Mouse (Mus musculus) gastrocnemius, adult 8-10 months (tissue): Measurements from ENCODE around the gene H2-DMb1. TPM values are rescaled to one million over a fixed set of nuclear protein-coding genes. Genes with fewer than 3 reads are reported as not detected.

Source experiments
- DNase-seq, 2 experiments: peaks; one replicate each; pipeline ENCODE4 v3.0.0; 2022; ENCODE audit warnings: low spot score in 2 of 2
- total RNA-seq, 4 experiments: library from RNA; stranded (reverse); gene quantifications; 2 replicates each; pipeline ENCODE4 v1.2.4; 2022

H2-DMb1 gene
- total RNA-seq, 4 experiments from 2014 or later, result 0.19 to 0.81 TPM; not detected in 2

DNA sequence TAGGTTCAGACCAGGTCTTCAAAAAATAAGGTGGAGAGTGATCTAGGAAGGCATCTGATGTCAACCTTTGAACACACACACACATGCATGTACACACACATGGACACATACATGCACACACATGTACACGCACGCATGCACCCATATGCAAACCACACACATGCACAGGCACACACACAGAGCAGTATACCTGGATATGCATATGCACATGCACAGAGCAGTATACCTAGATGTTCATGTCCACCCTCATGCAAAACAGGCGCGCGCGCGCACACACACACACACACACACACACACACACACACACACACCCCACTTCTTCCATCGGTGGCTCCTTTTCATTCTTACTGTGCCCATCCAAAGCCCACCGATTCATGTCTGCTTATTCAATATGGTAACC is 55.0 kb downstream of the H2-DMb1 start:
- DNase-seq, result peak in 1 of 2 experiments; percentile 2

DNA sequence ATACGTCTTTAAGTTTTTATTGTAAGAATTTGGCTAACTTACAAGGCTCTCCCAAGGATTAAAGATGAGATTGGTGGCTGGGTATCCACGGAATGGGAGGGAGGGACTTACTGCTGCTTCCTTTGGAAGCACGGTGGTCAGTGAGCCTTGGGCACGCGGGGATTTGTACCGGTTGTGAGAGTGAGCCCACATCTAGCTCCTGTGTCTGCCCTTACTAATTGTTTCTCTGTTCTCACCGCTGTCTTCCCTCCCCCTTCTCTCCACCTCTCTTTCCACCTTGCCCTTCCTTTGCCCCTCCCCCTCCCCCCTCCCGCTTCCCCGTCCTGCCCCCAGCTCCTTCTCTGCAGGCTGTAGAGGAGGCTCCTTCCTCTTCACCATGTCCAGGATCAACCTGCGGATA is 55.5 kb downstream of the H2-DMb1 start:
- DNase-seq, result peak in 1 of 2 experiments; percentile 1

DNA sequence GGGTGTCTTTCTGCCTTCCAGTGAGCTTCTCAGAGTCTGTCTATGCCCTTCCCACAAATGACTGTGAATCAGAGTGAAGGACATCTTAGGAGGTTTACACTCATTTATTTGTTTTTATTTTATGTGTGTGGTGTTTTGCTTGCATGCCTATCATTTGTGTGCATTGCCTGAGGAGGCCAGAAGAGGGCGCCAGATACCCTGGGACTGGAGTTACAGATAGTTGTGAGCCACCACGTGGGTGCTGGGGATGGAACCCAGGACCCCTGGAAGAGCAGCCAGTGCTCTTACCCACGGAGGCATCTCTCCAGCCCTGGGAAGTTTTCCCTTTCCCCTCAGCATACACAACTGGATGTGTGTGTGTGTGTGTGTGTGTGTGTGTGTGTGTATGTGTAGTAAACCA is 56.8 kb downstream of the H2-DMb1 start:
- no peak for DNase-seq

Other genes with a start within 250 kb of the H2-DMb1 start
- gene Platr17, start 247.9 kb upstream of the H2-DMb1 start, total RNA-seq, result not detected
- gene Daxx, start 243.7 kb upstream of the H2-DMb1 start, total RNA-seq, result 10 to 100 TPM; 14.1 to 18.5 (median 16.1) TPM
- 10 to 100 TPM; 35.3 to 41.1 (median 38.3) TPM for gene Tapbp, start 237.2 kb upstream of the H2-DMb1 start, total RNA-seq
- gene Zbtb22, start 237.2 kb upstream of the H2-DMb1 start, total RNA-seq, result 10 to 100 TPM; 14.5 to 18.7 (median 17.1) TPM
- 10 to 100 TPM; 20.3 to 26.3 (median 23.6) TPM for gene Rgl2, start 223.5 kb upstream of the H2-DMb1 start, total RNA-seq
- 10 to 100 TPM; 56.4 to 69.1 (median 64.0) TPM for gene Pfdn6, start 212.7 kb upstream of the H2-DMb1 start, total RNA-seq
- 10 to 100 TPM in 1 of 4 experiments, 1 to 10 TPM in 3; 7.8 to 11.5 (median 8.7) TPM for gene Wdr46, start 212.4 kb upstream of the H2-DMb1 start, total RNA-seq
- 1 to 10 TPM; 1.4 to 1.8 (median 1.5) TPM for gene B3galt4, start 201.6 kb upstream of the H2-DMb1 start, total RNA-seq
- 10 to 100 TPM; 32.0 to 34.6 (median 32.5) TPM for gene Vps52, start 197.3 kb upstream of the H2-DMb1 start, total RNA-seq
- 100 to 1,000 TPM; 380 to 500 (median 432) TPM for gene Rps18, start 197.1 kb upstream of the H2-DMb1 start, total RNA-seq
- 10 to 100 TPM; 34.2 to 57.8 (median 46.1) TPM for gene H2-K1, start 152.7 kb upstream of the H2-DMb1 start, total RNA-seq
- 10 to 100 TPM in 3 of 4 experiments, 1 to 10 TPM in 1; 9.8 to 15.6 (median 11.7) TPM for gene Ring1, start 128.4 kb upstream of the H2-DMb1 start, total RNA-seq
- 10 to 100 TPM; 83.6 to 90.2 (median 84.9) TPM for gene H2-Ke6, start 125.0 kb upstream of the H2-DMb1 start, total RNA-seq
- gene Slc39a7, start 121.4 kb upstream of the H2-DMb1 start, total RNA-seq, result 10 to 100 TPM; 44.2 to 63.5 (median 49.3) TPM
- gene Rxrb, start 121.3 kb upstream of the H2-DMb1 start, total RNA-seq, result 10 to 100 TPM; 36.8 to 39.3 (median 38.8) TPM
- gene Col11a2, start 113.6 kb upstream of the H2-DMb1 start, total RNA-seq, result 1 to 10 TPM; 2.5 to 4.8 (median 3.9) TPM
- not detected for gene H2-Oa, start 60.7 kb upstream of the H2-DMb1 start, total RNA-seq
- 1 to 10 TPM; 3.0 to 4.6 (median 4.0) TPM for gene H2-DMa, start 33.5 kb upstream of the H2-DMb1 start, total RNA-seq
- 10 to 100 TPM; 67.9 to 73.8 (median 69.8) TPM for gene Brd2, start 30.4 kb upstream of the H2-DMb1 start, total RNA-seq
- gene H2-DMb2, start 9.8 kb upstream of the H2-DMb1 start, total RNA-seq, result under 1 TPM in 2 of 4 experiments, not detected in 2; 0.40 to 0.61 TPM
- gene Tap1, start 34.5 kb downstream of the H2-DMb1 start, total RNA-seq, result 1 to 10 TPM in 3 of 4 experiments, under 1 TPM in 1; 0.82 to 1.3 (median 1.2) TPM
- gene Psmb9, start 34.7 kb downstream of the H2-DMb1 start, total RNA-seq, result 1 to 10 TPM; 1.4 to 2.1 (median 1.7) TPM
- 1 to 10 TPM; 2.1 to 4.3 (median 3.4) TPM for gene Psmb8, start 44.6 kb downstream of the H2-DMb1 start, total RNA-seq
- gene Tap2, start 50.5 kb downstream of the H2-DMb1 start, total RNA-seq, result 1 to 10 TPM; 5.1 to 7.6 (median 6.7) TPM
- gene H2-Ob, start 85.8 kb downstream of the H2-DMb1 start, total RNA-seq, result under 1 TPM in 1 of 4 experiments, not detected in 3; 0.10 TPM
- gene H2-Ab1, start 104.6 kb downstream of the H2-DMb1 start, total RNA-seq, result 1 to 10 TPM; 2.3 to 4.7 (median 3.9) TPM
- gene H2-Aa, start 134.8 kb downstream of the H2-DMb1 start, total RNA-seq, result 1 to 10 TPM; 3.1 to 4.1 (median 3.5) TPM
- 1 to 10 TPM; 2.6 to 6.3 (median 3.7) TPM for gene H2-Eb1, start 152.8 kb downstream of the H2-DMb1 start, total RNA-seq
- not detected for gene H2-Eb2, start 172.6 kb downstream of the H2-DMb1 start, total RNA-seq
- gene Btnl2, start 201.8 kb downstream of the H2-DMb1 start, total RNA-seq, result under 1 TPM in 2 of 4 experiments, not detected in 2; 0.35 to 0.47 TPM
- not detected for gene Btnl1, start 224.1 kb downstream of the H2-DMb1 start, total RNA-seq
- gene BC051142, start 245.7 kb downstream of the H2-DMb1 start, total RNA-seq, result not detected